Mouse (Mus musculus) frontal cortex, postnatal 36 days (tissue): ENCODE measurements around the gene Nsun4.

Source experiments
- DNase-seq, 2 experiments: peaks; one replicate each; pipeline ENCODE4 v3.0.0; 2022; ENCODE audit warnings: low spot score in 2 of 2

The Nsun4 gene

GRCm38 (mm10) chr4:115987436-115987835 is 66.2 kb downstream of the Nsun4 start:
- DNase-seq, result no peak

- no peak for DNase-seq
Measured at GRCm38 (mm10) chr4:115984967-115985366, 68.7 kb downstream of the Nsun4 start.

- DNase-seq, result peak; percentile 84 to 87
Measured at GRCm38 (mm10) chr4:115984111-115984510, 69.6 kb downstream of the Nsun4 start.
